Mouse (Mus musculus) G1E (cell line): ENCODE measurements around the gene Hipk2.

Experiments used
- CTCF ChIP-seq: IDR thresholded peaks from 2 replicates; pipeline ENCODE4 v1.5.1; 2012; ENCODE audit warnings: low read depth, low read length, inconsistent platforms, mixed read lengths
- GATA1 ChIP-seq: IDR thresholded peaks from 2 replicates; pipeline ENCODE4 v1.6.1; 2012; ENCODE audit warnings: borderline replicate concordance, low read length, inconsistent platforms, mixed read lengths
- GATA2 ChIP-seq: IDR thresholded peaks from 2 replicates; pipeline ENCODE4 v1.6.1; 2012; ENCODE audit warnings: low read depth, low read length, inconsistent platforms, borderline replicate concordance
- TAL1 ChIP-seq: conservative IDR thresholded peaks from 2 replicates; pipeline ENCODE4 v1.6.1; 2012; ENCODE audit warnings: low read depth, low read length, inconsistent platforms, mixed read lengths

GRCm38 (mm10) chr6:38820862-38821261 is 55.1 kb downstream of the Hipk2 start:
- TF ChIP-seq CTCF (no peak), TAL1 (no peak), GATA1 (no peak), GATA2 (no peak)
